Comparison of ENCODE assay signal across 8 mouse cellular contexts in genomic region chr5:117505204-117505603, GRCm38 (mm10).
DNase-seq lines count a peak whose midpoint lies in the region; TF ChIP-seq lines count a peak whose summit lies in the region.

No protein-coding gene starts in this region.

- peaks cover 4% of the 10 kb centered on the region for H3K9me3 ChIP-seq in CH12.LX (replicated peaks; ENCODE audit: low read length)

- no peak overlapping the region for H3K4me3 ChIP-seq in CH12.LX (replicated peaks in 1 of 3; ENCODE audit: low read depth in 2 of 3, low read length in 2 of 3, poor library complexity in 1 of 3)

- H3K27me3 ChIP-seq in CH12.LX (replicated peaks) = no peaks in the 10 kb centered on the region

- no peak for TF ChIP-seq POLR2A in CH12.LX (IDR thresholded peaks at IDR 0.05; ENCODE audit: low read depth, low read length)

- DNase-seq in CH12.LX (ENCODE audit: extremely low read depth) = peak; percentile 77
- peak; percentile 74 for DNase-seq in ZHBTc4 (ENCODE audit: low read depth, low spot score)
- DNase-seq in cerebellum, postnatal 36 days = peak; percentile 78 to 85
- peak; percentile 61 to 82 for DNase-seq in heart, postnatal 10 days
- peak; percentile 60 to 80 for DNase-seq in layer of hippocampus, adult 8-10 months (ENCODE audit: low spot score in 2 of 2)
- DNase-seq in lung, postnatal 14 days = peak; percentile 63
- peak; percentile 77 to 80 for DNase-seq in right cerebral cortex, adult 2 months (ENCODE audit: low spot score in 2 of 2)
- peak; percentile 50 for DNase-seq in urinary bladder, postnatal 36 days (ENCODE audit: low spot score in 2 of 2)

- H3K9ac ChIP-seq in CH12.LX (ENCODE audit: insufficient read depth, low read depth) = no peak overlapping the region

- no peak for TF ChIP-seq EP300 in CH12.LX (IDR thresholded peaks at IDR 0.05; ENCODE audit: low read length)

- no peaks in the 10 kb centered on the region for H3K79me2 ChIP-seq in CH12.LX (replicated peaks; ENCODE audit: control insufficient read depth, extremely low read depth, insufficient read depth, poor library complexity, severe bottlenecking)

- H3K36me3 ChIP-seq in CH12.LX (replicated peaks in 1 of 2; ENCODE audit: control insufficient read depth in 1 of 2, insufficient read depth in 1 of 2, low read length in 1 of 2) = peaks cover 8 to 14% of the 10 kb centered on the region in 2 experiments

- dilution Hi-C loops in CH12.LX (cut with MboI; ENCODE audit: extremely low pct_ligation_motif_present, extremely low pct_unique_long_range_greater_than_20kb, low sequenced_read_pairs) = no loop called here

- peak; percentile 100 for TF ChIP-seq CTCF in CH12.LX (conservative IDR thresholded peaks at IDR 0.05 in 1 of 2, IDR thresholded peaks at IDR 0.05 in 1 of 2; ENCODE audit: low read depth in 2 of 2, low read length in 2 of 2)

- TF ChIP-seq RAD21 in CH12.LX (IDR thresholded peaks at IDR 0.05; ENCODE audit: low read depth, low read length) = peak; percentile 30

- in situ Hi-C loops in CH12.LX (cut with MboI; ENCODE audit: low pct_ligation_motif_present, low pct_unique_long_range_greater_than_20kb, low sequenced_read_pairs) = loop anchor here (5.0 kb wide), 2 partner anchors 332 to 437 kb away; no protein-coding TSS in a partner anchor

- H3K4me2 ChIP-seq in CH12.LX (ENCODE audit: insufficient read depth, low read depth, poor library complexity, severe bottlenecking) = no peak overlapping the region

- H3K27ac ChIP-seq in CH12.LX (ENCODE audit: insufficient read depth, low read depth) = no peak overlapping the region

- peaks cover 4 to 18% of the 10 kb centered on the region in 2 experiments; a peak in 3 of 4 replicates for H3K4me1 ChIP-seq in CH12.LX (ENCODE audit: control insufficient read depth in 1 of 2, insufficient read depth in 2 of 2)

- intact Hi-C loops in heart, postnatal 10 days (cut with DNase I) = no loop called here

TF ChIP-seq in CH12.LX, 34 proteins besides CTCF, POLR2A, EP300 and RAD21:
- TF ChIP-seq ZC3H11A (IDR thresholded peaks at IDR 0.05; ENCODE audit: low read depth, low read length) (no peak), NELFE (IDR thresholded peaks at IDR 0.05; ENCODE audit: low read depth, low read length) (peak; percentile 81; the same call in 1 of the 2 replicates), SMC3 (IDR thresholded peaks at IDR 0.05; ENCODE audit: low read depth, low read length) (peak; percentile 62)
